Mouse (Mus musculus) hindbrain, embryonic 11.5 days (tissue): ENCODE measurements around the gene Pds5a. TPM values are rescaled to one million over a fixed set of nuclear protein-coding genes. Genes with fewer than 3 reads are reported as not detected.

Source experiments
- ATAC-seq: fragments of 200-750 bp; cut with Nextera tagmentation; 2 replicates; pipeline ENCODE4 v1.8.0; 2017; ENCODE audit warnings: mild to moderate bottlenecking, moderate TSS enrichment, moderate library complexity; ENCODE audit not compliant: low FRiP score
- DNase-seq: peaks from one replicate; pipeline ENCODE4 v3.0.0-alpha.2; 2015; ENCODE audit warnings: low spot score
- H3K27ac ChIP-seq: fragments of 300-500 bp; sonication (generic); 2 replicates; pipeline ENCODE4 v1.5.1; 2014; ENCODE audit warnings: mild to moderate bottlenecking, low read depth, low read length
- H3K27me3 ChIP-seq: fragments of 300-500 bp; sonication (generic); 2 replicates; pipeline ENCODE4 v1.6.1; 2014; ENCODE audit warnings: mild to moderate bottlenecking, low read length, moderate library complexity, mixed read lengths; ENCODE audit not compliant: control insufficient read depth, insufficient read depth
- H3K36me3 ChIP-seq: fragments of 300-500 bp; sonication (generic); 2 replicates; pipeline ENCODE4 v1.6.1; 2014; ENCODE audit warnings: mild to moderate bottlenecking, low read length, moderate library complexity, mixed read lengths; ENCODE audit not compliant: control insufficient read depth, insufficient read depth
- H3K4me1 ChIP-seq: fragments of 300-500 bp; sonication (generic); replicated peaks from 2 replicates; pipeline ENCODE4 v1.6.1; 2014; ENCODE audit warnings: low read length, mixed read lengths; ENCODE audit not compliant: control insufficient read depth, insufficient read depth
- H3K4me2 ChIP-seq: fragments of 300-500 bp; sonication (generic); replicated peaks from 2 replicates; pipeline ENCODE4 v1.6.1; 2014; ENCODE audit warnings: mild to moderate bottlenecking, low read depth, low read length
- H3K4me3 ChIP-seq: fragments of 300-500 bp; sonication (generic); 2 replicates; pipeline ENCODE4 v1.5.1; 2014; ENCODE audit warnings: low read depth, low read length
- H3K9ac ChIP-seq: fragments of 300-500 bp; sonication (generic); 2 replicates; pipeline ENCODE4 v1.6.1; 2014; ENCODE audit warnings: low read depth, low read length
- H3K9me3 ChIP-seq: fragments of 300-500 bp; sonication (generic); 2 replicates; pipeline ENCODE4 v1.6.1; 2016; ENCODE audit warnings: low read length; ENCODE audit not compliant: control insufficient read depth
- WGBS: fragments of 180-500 bp; shearing (Covaris S2); extraction: QIAGEN DNeasy Blood & Tissue Kit; methylation state at CpG from one replicate; pipeline ENCODE4 v1.1.7; 2014; 5-methylcytosine and 5-hydroxymethylcytosine counted together
- polyA plus RNA-seq: library from polyadenylated mRNA; unstranded; fragments of >200 nt; fragmentation: Nextera tagmentation; extraction: Ambion mirVana; gene quantifications from 2 replicates; pipeline ENCODE4 v1.2.1, GENCODE M21; 2014

Gene Pds5a
- polyA plus RNA-seq, 1 experiment from 2014 or later: 114 TPM

GRCm38 (mm10) chr5:65574876-65575275 is 123.2 kb downstream of the Pds5a start:
- no peak for DNase-seq
- Histone ChIP-seq H3K9me3 (no peaks in the 10 kb centered on the region), H3K4me3 (no peak overlapping the region), H3K4me1 (no peaks in the 10 kb centered on the region), H3K36me3 (no peaks in the 10 kb centered on the region), H3K4me2 (no peak overlapping the region), H3K9ac (no peak overlapping the region), H3K27ac (no peak overlapping the region), H3K27me3 (no peaks in the 10 kb centered on the region)
- no peak for ATAC-seq
- WGBS: 92% methylated on average over 2 of the region's 2 CpGs

DNA sequence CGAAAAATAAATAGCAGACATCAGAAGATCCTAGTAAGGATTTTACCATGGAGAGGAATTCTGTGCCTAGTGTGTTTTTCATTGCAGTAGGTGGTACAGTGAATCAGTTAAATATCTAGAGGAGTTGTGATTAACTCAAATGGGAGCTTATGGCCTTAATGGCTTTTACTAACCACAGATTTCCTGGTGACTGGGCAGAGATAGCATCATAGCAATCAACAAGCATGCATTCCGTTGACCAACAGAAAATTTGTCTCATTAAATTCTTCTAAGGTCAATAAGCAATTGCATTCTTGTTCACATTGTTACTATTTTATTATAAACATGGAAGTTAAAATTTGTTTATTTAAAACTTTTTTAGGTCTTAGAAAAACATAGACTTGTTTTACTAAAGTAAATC is 132.6 kb downstream of the Pds5a start:
- ATAC-seq: no peak
- Histone ChIP-seq H3K4me3 (no peak overlapping the region), H3K4me1 (no peaks in the 10 kb centered on the region), H3K4me2 (no peak overlapping the region), H3K27ac (no peak overlapping the region), H3K9me3 (no peaks in the 10 kb centered on the region), H3K9ac (no peak overlapping the region), H3K36me3 (no peaks in the 10 kb centered on the region), H3K27me3 (no peaks in the 10 kb centered on the region)
- DNase-seq: no peak
- WGBS: 87% methylated on average over 2 of the region's 2 CpGs

DNA sequence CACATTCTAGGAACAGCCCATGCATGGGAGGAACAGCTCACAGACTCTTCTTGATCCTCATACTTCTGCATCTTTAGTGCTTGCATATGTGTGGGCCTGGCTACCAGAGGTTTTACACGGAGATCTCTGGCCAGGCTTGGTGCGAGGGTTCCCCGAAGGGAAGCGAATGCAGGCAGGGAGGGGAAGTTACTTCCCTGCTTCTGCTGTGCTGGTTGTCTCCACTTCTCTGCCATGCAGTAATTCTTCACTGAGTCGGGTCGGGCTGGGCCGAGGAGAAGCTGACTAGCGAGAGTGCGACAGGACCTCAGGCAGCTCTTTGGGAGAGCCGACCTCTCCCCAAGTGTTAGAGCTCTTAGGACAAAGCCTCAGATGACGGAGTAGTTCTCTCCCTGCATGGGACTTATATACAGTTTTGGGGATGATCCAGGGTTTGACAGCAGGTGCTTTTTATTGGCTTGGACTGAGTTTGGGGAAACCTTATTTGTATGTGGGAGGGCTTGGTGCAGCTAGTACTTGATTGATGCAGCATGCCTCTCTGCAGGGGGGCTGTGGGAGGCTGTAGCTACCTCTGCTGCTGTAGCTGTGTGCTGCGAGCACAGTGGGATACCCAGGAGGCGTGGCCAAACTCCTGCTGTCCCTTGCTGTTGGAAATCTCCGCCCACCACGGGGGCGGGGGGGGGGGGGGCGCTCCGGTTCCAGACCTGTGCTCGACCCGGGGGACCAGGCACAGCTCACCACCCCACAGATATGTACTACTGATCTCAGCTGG is 136.8 kb downstream of the Pds5a start:
- Histone ChIP-seq H3K36me3 (no peaks in the 10 kb centered on the region), H3K9ac (no peak overlapping the region), H3K27me3 (no peaks in the 10 kb centered on the region), H3K4me3 (no peak overlapping the region), H3K9me3 (no peaks in the 10 kb centered on the region), H3K4me2 (no peak overlapping the region), H3K4me1 (no peaks in the 10 kb centered on the region), H3K27ac (no peak overlapping the region)
- DNase-seq (peak; percentile 40), ATAC-seq (0 out of 2 replicates have a peak, but pooled peaks have one; percentile 45)
- WGBS: 21% methylated on average over 20 of the region's 20 CpGs

GRCm38 (mm10) chr5:65557109-65557508 is 141.0 kb downstream of the Pds5a start:
- Histone ChIP-seq H3K27ac (no peak overlapping the region), H3K4me2 (no peak overlapping the region), H3K4me3 (no peak overlapping the region), H3K36me3 (no peaks in the 10 kb centered on the region), H3K4me1 (no peaks in the 10 kb centered on the region), H3K27me3 (no peaks in the 10 kb centered on the region), H3K9ac (no peak overlapping the region), H3K9me3 (no peaks in the 10 kb centered on the region)
- no peak for ATAC-seq
- DNase-seq: no peak

Other genes starting within 250 kb of the Pds5a start
- gene Gm43552, start 205.4 kb downstream of the Pds5a start, polyA plus RNA-seq: 1.3 TPM in 1 of 2 replicates, not detected in the other
- 109 and 111 TPM in 2 replicates for gene Smim14, start 161.1 kb downstream of the Pds5a start, polyA plus RNA-seq
- 147 and 172 TPM in 2 replicates for gene Ube2k, start 161.0 kb downstream of the Pds5a start, polyA plus RNA-seq
- 39.6 and 55.7 TPM in 2 replicates for gene N4bp2, start 65.2 kb upstream of the Pds5a start, polyA plus RNA-seq
- gene Rhoh, start 162.9 kb upstream of the Pds5a start, polyA plus RNA-seq: 0.09 and 0.52 TPM in 2 replicates
- gene Chrna9, start 236.6 kb upstream of the Pds5a start, polyA plus RNA-seq: 0.20 and 0.70 TPM in 2 replicates